Mouse (Mus musculus): ENCODE measurements around the gene Odc1.

The Odc1 gene

GRCm38 (mm10) chr12:17583860-17584259 is 39.3 kb downstream of the Odc1 start:
- peak; percentile 27 for DNase-seq (ENCODE audit: extremely low read depth, insufficient read length, low spot score)

GRCm38 (mm10) chr12:17586011-17586410 is 41.4 kb downstream of the Odc1 start:
- DNase-seq (ENCODE audit: extremely low read depth, insufficient read length, low spot score), result no peak

GRCm38 (mm10) chr12:17588436-17588835 is 43.8 kb downstream of the Odc1 start:
- DNase-seq (ENCODE audit: extremely low read depth, insufficient read length, low spot score), result no peak

- no peak for DNase-seq (ENCODE audit: extremely low read depth, insufficient read length, low spot score)
Observed at GRCm38 (mm10) chr12:17588906-17589612, 44.5 kb downstream of the Odc1 start.

- DNase-seq (ENCODE audit: extremely low read depth, insufficient read length, low spot score), result no peak
Observed at GRCm38 (mm10) chr12:17591249-17591648, 46.7 kb downstream of the Odc1 start.

GRCm38 (mm10) chr12:17593956-17594355 is 49.4 kb downstream of the Odc1 start:
- peak; percentile 59 for DNase-seq (ENCODE audit: extremely low read depth, insufficient read length, low spot score)

GRCm38 (mm10) chr12:17594701-17595100 is 50.1 kb downstream of the Odc1 start:
- DNase-seq (ENCODE audit: extremely low read depth, insufficient read length, low spot score), result no peak

GRCm38 (mm10) chr12:17595166-17595565 is 50.6 kb downstream of the Odc1 start:
- no peak for DNase-seq (ENCODE audit: extremely low read depth, insufficient read length, low spot score)

All from 3134 (cell line).